Mouse (Mus musculus) kidney, postnatal 0 days (tissue): ENCODE measurements around the gene Zfp148. TPM values are rescaled to one million over a fixed set of nuclear protein-coding genes. Genes with fewer than 3 reads are reported as not detected.

Experiments
- ATAC-seq: fragments of 200-750 bp; cut with Nextera tagmentation; replicated peaks from 2 replicates; pipeline ENCODE4 v1.8.0; 2017; ENCODE audit warnings: low read depth, moderate number of reproducible peaks, moderate TSS enrichment, moderate library complexity; ENCODE audit not compliant: low FRiP score
- DNase-seq: peaks from one replicate; pipeline ENCODE4 v3.0.0-alpha.2; 2016; ENCODE audit warnings: low spot score
- H3K27ac ChIP-seq: fragments of 300-500 bp; sonication (generic); 2 replicates; pipeline ENCODE4 v1.5.1; 2014; ENCODE audit warnings: mild to moderate bottlenecking
- H3K27me3 ChIP-seq: fragments of 300-500 bp; sonication (generic); 2 replicates; pipeline ENCODE4 v1.6.1; 2014; ENCODE audit warnings: low read length, mixed read lengths; ENCODE audit not compliant: insufficient read depth
- H3K36me3 ChIP-seq: fragments of 300-500 bp; sonication (generic); 2 replicates; pipeline ENCODE4 v1.6.1; 2014; ENCODE audit warnings: low read length, mixed read lengths; ENCODE audit not compliant: insufficient read depth
- H3K4me1 ChIP-seq: fragments of 300-500 bp; sonication (generic); replicated peaks from 2 replicates; pipeline ENCODE4 v1.6.1; 2014; ENCODE audit warnings: antibody characterized with exemption, low read length, mixed read lengths; ENCODE audit not compliant: insufficient read depth
- H3K4me2 ChIP-seq: fragments of 300-500 bp; sonication (generic); 2 replicates; pipeline ENCODE4 v1.6.1; 2014; ENCODE audit warnings: mild to moderate bottlenecking, low read length, moderate library complexity, mixed read lengths
- H3K4me3 ChIP-seq: fragments of 300-500 bp; sonication (generic); replicated peaks from 2 replicates; pipeline ENCODE4 v1.5.1; 2014; ENCODE audit warnings: low read depth, low read length
- H3K9ac ChIP-seq: fragments of 300-500 bp; sonication (generic); 2 replicates; pipeline ENCODE4 v1.6.1; 2014; ENCODE audit warnings: low read depth, low read length
- H3K9me3 ChIP-seq: fragments of 300-500 bp; sonication (generic); replicated peaks from 2 replicates; pipeline ENCODE4 v1.6.1; 2016; ENCODE audit warnings: low read length, inconsistent platforms, mixed read lengths
- CTCF ChIP-seq: IDR thresholded peaks from 2 replicates; pipeline ENCODE4 v1.5.1; 2016; ENCODE audit warnings: antibody characterized with exemption, low read depth, mild to moderate bottlenecking, moderate library complexity
- WGBS: fragments of 180-500 bp; shearing (Covaris S2); extraction: QIAGEN DNeasy Blood & Tissue Kit; methylation state at CpG from one replicate; pipeline ENCODE4 v1.1.7; 2014; 5-methylcytosine and 5-hydroxymethylcytosine counted together
- polyA plus RNA-seq: library from polyadenylated mRNA; unstranded; fragments of >200 nt; fragmentation: Nextera tagmentation; extraction: Ambion mirVana; gene quantifications from 2 replicates; pipeline ENCODE4 v1.2.1, GENCODE M21; 2015

Gene Zfp148
- polyA plus RNA-seq, 1 experiment from 2014 or later: 49.4 TPM

DNA sequence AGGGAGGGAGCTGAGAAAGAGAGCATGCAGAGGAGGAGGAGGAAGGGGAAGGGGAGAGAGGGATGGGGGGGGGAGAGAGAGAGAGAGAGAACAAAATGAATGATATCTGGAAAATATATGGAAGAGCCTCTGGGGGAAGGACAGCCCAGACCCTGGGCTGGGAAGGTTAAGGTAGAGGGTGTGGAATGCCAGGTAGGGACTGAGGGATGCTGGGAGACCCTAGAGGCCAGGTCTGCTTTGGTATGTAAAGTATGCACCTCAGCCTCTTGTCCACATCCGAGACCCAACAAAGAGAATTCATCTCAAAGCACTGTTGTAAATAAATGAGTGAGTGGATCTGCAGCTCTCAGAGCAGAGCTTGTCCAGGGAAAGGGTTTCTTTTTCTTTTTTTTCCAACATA lies 38.3 kb upstream of the Zfp148 start:
- H3K9me3 ChIP-seq: no peaks in the 10 kb centered on the region
- H3K27me3 ChIP-seq: no peaks in the 10 kb centered on the region
- H3K9ac ChIP-seq: no peak overlapping the region
- H3K4me1 ChIP-seq: no peaks in the 10 kb centered on the region; the same call in 1 of the 2 replicates
- no peak overlapping the region for H3K4me2 ChIP-seq
- ATAC-seq (no peak), DNase-seq (no peak)
- H3K36me3 ChIP-seq: no peaks in the 10 kb centered on the region
- H3K27ac ChIP-seq: no peak overlapping the region
- no peak for TF ChIP-seq CTCF
- no peak overlapping the region for H3K4me3 ChIP-seq
- WGBS: 36% methylated on average over 1 of the region's 1 CpGs

- Histone ChIP-seq H3K36me3 (no peaks in the 10 kb centered on the region), H3K4me3 (no peak overlapping the region), H3K9ac (no peak overlapping the region), H3K9me3 (no peaks in the 10 kb centered on the region), H3K27me3 (no peaks in the 10 kb centered on the region), H3K27ac (no peak overlapping the region), H3K4me2 (no peak overlapping the region), H3K4me1 (no peaks in the 10 kb centered on the region; the same call in 1 of the 2 replicates)
- ATAC-seq (no peak), DNase-seq (no peak)
- 70% methylated on average over 5 of the region's 5 CpGs for WGBS
- no peak for TF ChIP-seq CTCF
These were observed 37.5 kb upstream of the Zfp148 start for GRCm38 (mm10) chr16:33343106-33343505.

- no peak overlapping the region for H3K4me3 ChIP-seq
- WGBS: 81% methylated on average over 7 of the region's 7 CpGs
These were observed 37.0 kb upstream of the Zfp148 start for GRCm38 (mm10) chr16:33343601-33344000.

DNA sequence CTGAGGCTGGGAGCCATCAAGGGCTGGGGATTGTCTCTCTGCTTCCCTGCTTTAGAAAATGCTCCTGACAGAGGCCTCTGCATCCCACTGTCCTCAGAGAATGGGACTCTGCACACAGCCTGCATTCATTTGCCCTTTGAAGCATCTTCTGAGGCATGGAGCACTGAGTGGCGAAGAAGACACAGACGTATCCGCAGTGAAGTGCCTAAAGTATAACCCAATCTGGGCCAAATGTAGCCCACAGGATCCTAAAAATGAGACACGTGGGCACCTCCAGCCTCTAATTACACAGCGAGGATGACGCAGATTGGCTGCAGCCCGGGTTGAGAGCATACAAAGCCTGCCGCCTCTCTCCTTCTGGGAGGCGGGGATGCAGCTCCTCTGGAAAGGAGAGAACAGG lies 36.3 kb upstream of the Zfp148 start:
- ATAC-seq (no peak), DNase-seq (no peak)
- TF ChIP-seq CTCF: no peak
- no peaks in the 10 kb centered on the region for H3K36me3 ChIP-seq
- H3K4me2 ChIP-seq: no peak overlapping the region
- no peak overlapping the region for H3K27ac ChIP-seq
- no peaks in the 10 kb centered on the region for H3K27me3 ChIP-seq
- no peak overlapping the region for H3K4me3 ChIP-seq
- no peaks in the 10 kb centered on the region; the same call in 1 of the 2 replicates for H3K4me1 ChIP-seq
- WGBS: 61% methylated on average over 9 of the region's 9 CpGs
- no peak overlapping the region for H3K9ac ChIP-seq
- H3K9me3 ChIP-seq: no peaks in the 10 kb centered on the region

More at GRCm38 (mm10) chr16:33343601-33344000, 37.0 kb upstream of the Zfp148 start:
- Histone ChIP-seq H3K9ac (no peak overlapping the region), H3K4me1 (no peaks in the 10 kb centered on the region; the same call in 1 of the 2 replicates), H3K27me3 (no peaks in the 10 kb centered on the region), H3K9me3 (no peaks in the 10 kb centered on the region), H3K27ac (no peak overlapping the region), H3K4me2 (no peak overlapping the region), H3K36me3 (no peaks in the 10 kb centered on the region)
- ATAC-seq (no peak), DNase-seq (no peak)
- no peak for TF ChIP-seq CTCF

DNA sequence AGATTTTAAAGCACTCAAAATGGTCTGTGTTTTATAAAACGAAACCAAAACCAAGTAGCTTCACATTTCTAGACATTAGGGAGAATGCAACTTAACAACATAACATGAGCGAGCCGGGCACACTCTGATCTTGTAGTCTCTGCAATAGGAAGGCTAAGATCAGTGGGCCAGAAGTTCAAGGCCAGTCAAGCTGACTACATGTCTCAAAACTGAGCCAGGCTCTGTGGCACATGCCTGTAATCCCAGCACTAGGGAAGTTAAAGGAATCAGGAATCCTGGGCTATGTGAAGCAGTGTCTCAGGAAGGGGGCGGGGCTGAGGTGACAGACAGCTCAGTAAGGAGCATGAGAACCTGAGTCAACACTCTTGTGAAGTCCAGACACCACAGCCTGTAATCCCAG lies 35.8 kb upstream of the Zfp148 start:
- H3K27ac ChIP-seq: no peak overlapping the region
- no peaks in the 10 kb centered on the region for H3K27me3 ChIP-seq
- no peak overlapping the region for H3K4me2 ChIP-seq
- no peak overlapping the region for H3K9ac ChIP-seq
- no peak overlapping the region for H3K4me3 ChIP-seq
- no peak for ATAC-seq
- DNase-seq: peak; percentile 32
- H3K4me1 ChIP-seq: no peaks in the 10 kb centered on the region; the same call in 1 of the 2 replicates
- no peak for TF ChIP-seq CTCF
- H3K9me3 ChIP-seq: no peaks in the 10 kb centered on the region
- WGBS: 71% methylated on average over 4 of the region's 4 CpGs
- H3K36me3 ChIP-seq: no peaks in the 10 kb centered on the region

GRCm38 (mm10) chr16:33346376-33346775 lies 34.3 kb upstream of the Zfp148 start:
- no peaks in the 10 kb centered on the region; the same call in 1 of the 2 replicates for H3K4me1 ChIP-seq
- no peak overlapping the region for H3K9ac ChIP-seq
- WGBS: 48% methylated on average over 3 of the region's 3 CpGs
- no peaks in the 10 kb centered on the region for H3K27me3 ChIP-seq
- DNase-seq (no peak), ATAC-seq (no peak)
- H3K36me3 ChIP-seq: no peaks in the 10 kb centered on the region
- H3K9me3 ChIP-seq: no peaks in the 10 kb centered on the region
- no peak for TF ChIP-seq CTCF
- no peak overlapping the region for H3K4me2 ChIP-seq
- H3K4me3 ChIP-seq: no peak overlapping the region
- H3K27ac ChIP-seq: no peak overlapping the region

DNA sequence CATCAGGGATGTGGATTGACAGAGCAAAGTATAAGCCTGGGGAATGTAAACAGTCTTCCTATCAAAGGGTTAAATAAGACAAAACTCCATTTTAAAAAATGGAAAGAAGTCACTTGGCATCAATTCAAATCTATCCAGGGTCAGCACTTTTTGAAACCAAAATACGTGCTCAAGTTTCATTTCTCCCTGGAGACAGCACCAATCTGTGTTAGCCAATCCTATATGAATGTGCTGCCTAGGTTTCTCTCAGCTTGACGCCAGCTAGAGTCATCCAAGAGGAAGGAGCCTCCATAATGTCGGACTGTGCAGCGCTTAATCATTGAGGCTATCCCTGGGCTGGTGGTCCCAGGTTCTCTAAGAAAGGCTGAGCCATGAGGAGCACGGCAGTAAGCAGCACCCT lies 33.5 kb upstream of the Zfp148 start:
- Histone ChIP-seq H3K4me1 (no peaks in the 10 kb centered on the region; the same call in 1 of the 2 replicates), H3K9ac (no peak overlapping the region), H3K4me2 (no peak overlapping the region), H3K27ac (no peak overlapping the region; the same call in 1 of the 2 replicates), H3K4me3 (no peak overlapping the region), H3K9me3 (no peaks in the 10 kb centered on the region), H3K36me3 (no peaks in the 10 kb centered on the region), H3K27me3 (no peaks in the 10 kb centered on the region)
- ATAC-seq: no peak
- DNase-seq: peak; percentile 53
- WGBS: 49% methylated on average over 5 of the region's 5 CpGs
- no peak for TF ChIP-seq CTCF
